Mouse (Mus musculus) inflammation-experienced regulatory T-cells, adult 16 weeks (primary cell): ENCODE measurements around the gene Kremen1. TPM values are rescaled to one million over a fixed set of nuclear protein-coding genes. Genes with fewer than 3 reads are reported as not detected.

Source experiments
- polyA plus RNA-seq: library from polyadenylated mRNA; unstranded; fragments of 100-300 nt; shearing (Covaris generic); gene quantifications from one replicate; pipeline ENCODE4 v1.2.1, GENCODE M21; 2017

Gene Kremen1
- 3.9 TPM for polyA plus RNA-seq

DNA sequence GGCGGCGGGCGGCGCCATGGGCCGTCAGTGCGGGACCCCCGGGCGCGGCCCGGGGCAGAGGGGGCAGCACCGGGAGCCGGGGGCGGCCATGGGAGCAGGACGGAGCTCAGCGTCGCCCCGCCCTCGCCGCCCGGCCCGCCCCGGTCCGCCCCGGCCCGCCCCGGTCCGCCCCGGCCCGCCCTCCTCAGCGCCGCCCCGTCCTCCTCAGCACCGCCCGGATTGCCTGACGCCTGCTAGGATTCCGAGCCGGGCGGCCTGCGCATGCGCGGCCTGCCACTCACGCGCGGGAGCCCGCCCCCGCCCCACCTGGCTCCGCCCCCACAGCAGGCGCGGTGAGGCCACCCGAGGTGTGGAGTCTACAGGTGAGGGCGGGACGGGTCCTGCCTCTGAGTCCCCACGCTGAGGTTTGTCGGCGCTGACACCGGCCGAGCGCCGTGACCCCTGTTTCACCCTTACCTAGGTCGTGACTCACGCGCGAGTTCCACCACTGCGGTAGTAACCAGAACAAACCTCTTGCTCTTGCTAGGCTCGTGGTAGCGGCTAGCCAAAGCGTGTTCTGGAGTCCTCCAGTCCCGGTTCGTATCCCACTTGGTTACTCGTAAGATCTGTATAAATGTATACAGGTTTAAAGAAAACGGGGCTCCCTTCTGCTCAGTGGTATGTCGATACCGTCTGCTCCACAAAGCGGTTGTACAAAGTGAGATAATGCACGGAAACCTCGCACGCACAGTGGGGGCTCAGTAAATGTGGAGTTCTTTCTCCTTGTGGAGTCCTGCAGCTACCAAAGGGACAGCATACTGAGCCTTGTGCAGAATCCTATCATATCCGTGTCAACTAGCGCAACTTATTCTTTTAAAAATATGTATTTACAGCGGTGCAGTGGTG is at the start of gene Kremen1:
Gene Kremen1 (minus strand): TSS at position 51 of the 885 bp plus-strand sequence.

GRCm38 (mm10) chr11:5151680-5152337 is 109.5 kb downstream of the Kremen1 start, which contains the start of gene Emid1:
Gene Emid1 (minus strand): TSS chr11:5152257.

Other genes starting within 250 kb of the Kremen1 start
- gene Rasl10a, start 203.4 kb downstream of the Kremen1 start, polyA plus RNA-seq, result not detected
- 2.5 TPM for gene Gas2l1, start 196.2 kb downstream of the Kremen1 start, polyA plus RNA-seq
- gene Rhbdd3, start 162.6 kb downstream of the Kremen1 start, polyA plus RNA-seq, result 11.0 TPM
- 905 TPM for gene Ewsr1, start 162.3 kb downstream of the Kremen1 start, polyA plus RNA-seq
- 1.5 TPM for gene Emid1, start 109.3 kb downstream of the Kremen1 start, polyA plus RNA-seq
- 3.7 TPM for gene Znrf3, start 183.3 kb upstream of the Kremen1 start, polyA plus RNA-seq